Mouse (Mus musculus) liver, embryonic 14.5 days (tissue): ENCODE measurements around the gene Gm12184. TPM values are rescaled to one million over a fixed set of nuclear protein-coding genes. Genes with fewer than 3 reads are reported as not detected.

ENCODE experiments used
- ATAC-seq: fragments of 200-750 bp; cut with Nextera tagmentation; 2 replicates; pipeline ENCODE4 v1.8.0; 2017; ENCODE audit warnings: moderate number of reproducible peaks, mild to moderate bottlenecking, moderate library complexity; ENCODE audit not compliant: insufficient read depth
- DNase-seq, 3 experiments: peaks; one replicate each; pipeline ENCODE4 v3.0.0-alpha.2; 2012 to 2013; ENCODE audit warnings: low read depth in 3 of 3, low spot score in 3 of 3
- H3K27ac ChIP-seq: fragments of 300-500 bp; sonication (generic); 2 replicates; pipeline ENCODE4 v1.5.1; 2014; ENCODE audit warnings: moderate library complexity, mild to moderate bottlenecking, control low read depth, inconsistent platforms
- H3K27me3 ChIP-seq: fragments of 300-500 bp; sonication (generic); 2 replicates; pipeline ENCODE4 v1.6.1; 2014; ENCODE audit warnings: mild to moderate bottlenecking, low read length, moderate library complexity; ENCODE audit not compliant: control insufficient read depth, insufficient read depth
- H3K36me3 ChIP-seq: fragments of 300-500 bp; sonication (generic); replicated peaks from 2 replicates; pipeline ENCODE4 v1.6.1; 2014; ENCODE audit warnings: low read depth; ENCODE audit not compliant: control insufficient read depth, insufficient read depth
- H3K4me1 ChIP-seq, 2 experiments: fragments of 200-500 bp in 1 of 2; fragments of 300-500 bp in 1 of 2; sonication (generic) in 1 of 2; replicated peaks; 2 replicates each; pipeline ENCODE4 v1.6.1; 2012 to 2014; ENCODE audit warnings: antibody characterized with exemption in 1 of 2, inconsistent platforms in 1 of 2, low read length in 1 of 2; ENCODE audit not compliant: control insufficient read depth in 2 of 2, insufficient read depth in 2 of 2
- H3K4me2 ChIP-seq: fragments of 300-500 bp; sonication (generic); 2 replicates; pipeline ENCODE4 v1.6.1; 2014; ENCODE audit warnings: low read depth, mild to moderate bottlenecking, control low read depth, moderate library complexity
- H3K4me3 ChIP-seq, 2 experiments: fragments of 200-500 bp in 1 of 2; fragments of 300-500 bp in 1 of 2; sonication (generic) in 1 of 2; 2 replicates each; pipeline ENCODE4 v1.5.1; 2012 to 2014; ENCODE audit warnings: low read depth in 2 of 2, low read length in 2 of 2, mild to moderate bottlenecking in 2 of 2, control low read depth in 1 of 2, inconsistent platforms in 1 of 2, moderate library complexity in 1 of 2; ENCODE audit not compliant: insufficient read depth in 1 of 2
- H3K9ac ChIP-seq: fragments of 300-500 bp; sonication (generic); replicated peaks from 2 replicates; pipeline ENCODE4 v1.6.1; 2014; ENCODE audit warnings: mild to moderate bottlenecking, control low read depth, moderate library complexity
- H3K9me3 ChIP-seq: fragments of 300-500 bp; sonication (generic); 2 replicates; pipeline ENCODE4 v1.6.1; 2016; ENCODE audit warnings: low read length, mixed read lengths; ENCODE audit not compliant: control insufficient read depth
- CTCF ChIP-seq: IDR thresholded peaks from 2 replicates; pipeline ENCODE4 v1.5.1; 2016; ENCODE audit warnings: antibody characterized with exemption, low read depth, control low read depth
- EP300 ChIP-seq: IDR thresholded peaks from 2 replicates; pipeline ENCODE4 v1.6.1; 2016; ENCODE audit warnings: antibody characterized with exemption, low read depth
- WGBS: fragments of 180-500 bp; shearing (Covaris S2); extraction: QIAGEN DNeasy Blood & Tissue Kit; methylation state at CpG from one replicate; pipeline ENCODE4 v1.1.7; 2014; ENCODE audit not compliant: insufficient replicate concordance; 5-methylcytosine and 5-hydroxymethylcytosine counted together
- polyA plus RNA-seq, 2 experiments: library from polyadenylated mRNA; depleted of rRNA in 1 of 2; stranded (reverse) in 1 of 2; unstranded in 1 of 2; fragments of >200 nt; fragmentation: Nextera tagmentation in 1 of 2; extraction: Ambion mirVana in 1 of 2; gene quantifications; 2 replicates each; pipeline versions ENCODE4 v1.2.1 to v1.2.3; 2012 to 2014

The Gm12184 gene
- polyA plus RNA-seq, 2 experiments = 1.6 to 12.4 TPM

- Histone ChIP-seq H3K9me3 (no peaks in the 10 kb centered on the region), H3K27me3 (no peaks in the 10 kb centered on the region), H3K36me3 (no peaks in the 10 kb centered on the region), H3K9ac (no peak overlapping the region), H3K4me1 (peaks cover 0 to 13% of the 10 kb centered on the region in 2 experiments; a peak in 2 of 4 replicates), H3K27ac (no peak overlapping the region), H3K4me3 (peak overlapping the region; percentile 31 to 51; a peak in 3 of 4 replicates), H3K4me2 (peak overlapping the region; percentile 77)
- ATAC-seq (peak; percentile 71), DNase-seq (no peak)
- whole genome bisulfite sequencing = 33% methylated on average over 10 of the region's 10 CpGs
- TF ChIP-seq CTCF (no peak), EP300 (no peak)
Observed at GRCm38 (mm10) chr11:48787455-48788211, 38.8 kb downstream of the Gm12184 start.

- H3K4me1 ChIP-seq = no peaks in the 10 kb centered on the region
- no peak overlapping the region for H3K4me3 ChIP-seq
- DNase-seq = no peak
- TF ChIP-seq CTCF (peak; percentile 23; the same call in 1 of the 2 replicates), EP300 (no peak)
- H3K27ac ChIP-seq = no peak overlapping the region
- no peak overlapping the region for H3K4me2 ChIP-seq
- WGBS = 70% methylated on average over 4 of the region's 4 CpGs
- H3K27me3 ChIP-seq = no peaks in the 10 kb centered on the region
- H3K9me3 ChIP-seq = no peaks in the 10 kb centered on the region
- H3K9ac ChIP-seq = no peak overlapping the region
- ATAC-seq = no peak
- H3K36me3 ChIP-seq = no peaks in the 10 kb centered on the region
Observed at GRCm38 (mm10) chr11:48782243-48782642, 44.2 kb downstream of the Gm12184 start.

GRCm38 (mm10) chr11:48779450-48779849 is 47.0 kb downstream of the Gm12184 start:
- ATAC-seq (no peak), DNase-seq (no peak)
- no peaks in the 10 kb centered on the region for H3K36me3 ChIP-seq
- H3K4me3 ChIP-seq = no peak overlapping the region
- H3K9me3 ChIP-seq = no peaks in the 10 kb centered on the region
- H3K4me2 ChIP-seq = no peak overlapping the region
- H3K9ac ChIP-seq = no peak overlapping the region
- TF ChIP-seq EP300 (no peak), CTCF (peak; percentile 67)
- H3K4me1 ChIP-seq = no peaks in the 10 kb centered on the region
- H3K27me3 ChIP-seq = no peaks in the 10 kb centered on the region
- WGBS = 32% methylated on average over 7 of the region's 7 CpGs
- no peak overlapping the region for H3K27ac ChIP-seq

GRCm38 (mm10) chr11:48777303-48777702 is 49.2 kb downstream of the Gm12184 start:
- H3K36me3 ChIP-seq = no peaks in the 10 kb centered on the region
- H3K4me3 ChIP-seq = no peak overlapping the region
- WGBS = 68% methylated on average over 9 of the region's 9 CpGs
- no peaks in the 10 kb centered on the region; a peak in 1 of 4 replicates for H3K4me1 ChIP-seq
- no peak overlapping the region for H3K27ac ChIP-seq
- H3K4me2 ChIP-seq = no peak overlapping the region
- no peaks in the 10 kb centered on the region for H3K27me3 ChIP-seq
- TF ChIP-seq EP300 = no peak
- no peak for TF ChIP-seq CTCF
- no peak overlapping the region for H3K9ac ChIP-seq
- ATAC-seq (no peak), DNase-seq (no peak)
- no peaks in the 10 kb centered on the region for H3K9me3 ChIP-seq

GRCm38 (mm10) chr11:48776664-48777063 is 49.8 kb downstream of the Gm12184 start:
- DNase-seq = no peak
- 29% methylated on average over 9 of the region's 9 CpGs for WGBS
- H3K9me3 ChIP-seq = no peaks in the 10 kb centered on the region
- peak; percentile 71 for TF ChIP-seq CTCF
- no peak for TF ChIP-seq EP300
- no peak for ATAC-seq
- no peak overlapping the region for H3K4me2 ChIP-seq
- no peaks in the 10 kb centered on the region; a peak in 1 of 4 replicates for H3K4me1 ChIP-seq
- H3K27me3 ChIP-seq = no peaks in the 10 kb centered on the region
- no peak overlapping the region for H3K9ac ChIP-seq
- no peaks in the 10 kb centered on the region for H3K36me3 ChIP-seq
- H3K27ac ChIP-seq = no peak overlapping the region
- no peak overlapping the region for H3K4me3 ChIP-seq
